Mouse (Mus musculus): ENCODE data around the gene B130006D01Rik. TPM values are rescaled to one million over a fixed set of nuclear protein-coding genes. Genes with fewer than 3 reads are reported as not detected.

Gene B130006D01Rik
- total RNA-seq (2021), result 1 to 10 TPM; 1.6 to 1.8 TPM
- long read RNA-seq, result 0 reads

GRCm38 (mm10) chr11:95723287-95723686, at the start of gene B130006D01Rik:
B130006D01Rik (plus strand) TSS chr11:95723587.
- no peak for DNase-seq (ENCODE audit: low spot score in 2 of 2)

GRCm38 (mm10) chr11:95675498-95675897, 47.9 kb upstream of the B130006D01Rik start:
- no peak for DNase-seq (ENCODE audit: low spot score in 2 of 2)

GRCm38 (mm10) chr11:95676307-95676706, 47.1 kb upstream of the B130006D01Rik start:
- peak; percentile 56 to 69 for DNase-seq (ENCODE audit: low spot score in 2 of 2)

GRCm38 (mm10) chr11:95677925-95678701, 45.3 kb upstream of the B130006D01Rik start:
- no peak for DNase-seq (ENCODE audit: low spot score in 2 of 2)

- no peak for DNase-seq (ENCODE audit: low spot score in 2 of 2)
Observed at GRCm38 (mm10) chr11:95681995-95682601, 41.3 kb upstream of the B130006D01Rik start.

- DNase-seq (ENCODE audit: low spot score in 2 of 2), result no peak
Observed at GRCm38 (mm10) chr11:95682946-95683345, 40.4 kb upstream of the B130006D01Rik start.

- peak; percentile 81 to 83 for DNase-seq (ENCODE audit: low spot score in 2 of 2)
Observed at GRCm38 (mm10) chr11:95686031-95686430, 37.4 kb upstream of the B130006D01Rik start.

GRCm38 (mm10) chr11:95687084-95687656, 36.2 kb upstream of the B130006D01Rik start:
- no peak for DNase-seq (ENCODE audit: low spot score in 2 of 2)

GRCm38 (mm10) chr11:95688515-95688914, 34.9 kb upstream of the B130006D01Rik start:
- DNase-seq (ENCODE audit: low spot score in 2 of 2), result no peak

- DNase-seq (ENCODE audit: low spot score in 2 of 2), result no peak
Observed at GRCm38 (mm10) chr11:95688981-95689380, 34.4 kb upstream of the B130006D01Rik start.

- DNase-seq (ENCODE audit: low spot score in 2 of 2), result no peak
Observed at GRCm38 (mm10) chr11:95689544-95689943, 33.8 kb upstream of the B130006D01Rik start.

GRCm38 (mm10) chr11:95698541-95698940, 24.8 kb upstream of the B130006D01Rik start:
- no peak for DNase-seq (ENCODE audit: low spot score in 2 of 2)

GRCm38 (mm10) chr11:95700778-95701739, 22.3 kb upstream of the B130006D01Rik start:
- DNase-seq (ENCODE audit: low spot score in 2 of 2), result no peak

- no peak for DNase-seq (ENCODE audit: low spot score in 2 of 2)
Observed at GRCm38 (mm10) chr11:95704032-95704969, 19.1 kb upstream of the B130006D01Rik start.

GRCm38 (mm10) chr11:95704970-95705330, 18.4 kb upstream of the B130006D01Rik start:
- no peak for DNase-seq (ENCODE audit: low spot score in 2 of 2)

- DNase-seq (ENCODE audit: low spot score in 2 of 2), result no peak
Observed at GRCm38 (mm10) chr11:95709534-95710040, 13.8 kb upstream of the B130006D01Rik start.

GRCm38 (mm10) chr11:95710478-95710877, 12.9 kb upstream of the B130006D01Rik start:
- no peak for DNase-seq (ENCODE audit: low spot score in 2 of 2)

- DNase-seq (ENCODE audit: low spot score in 2 of 2), result peak; percentile 21 to 27
Observed at GRCm38 (mm10) chr11:95712085-95712562, 11.3 kb upstream of the B130006D01Rik start.

GRCm38 (mm10) chr11:95712563-95713224, 10.7 kb upstream of the B130006D01Rik start, which contains the start of gene Zfp652:
Zfp652 (plus strand) TSS chr11:95712673.
- peak; percentile 75 to 83 for DNase-seq (ENCODE audit: low spot score in 2 of 2)
